Mouse (Mus musculus): ENCODE results near the gene Tmem53. TPM values are rescaled to one million over a fixed set of nuclear protein-coding genes. Genes with fewer than 3 reads are reported as not detected.
A peak's percentile ranks its signal among the peaks of the same experiment; 100 is the strongest.

The Tmem53 gene
- polyA plus RNA-seq, 1 experiment from 2014 or later, result 39.9 TPM

DNA sequence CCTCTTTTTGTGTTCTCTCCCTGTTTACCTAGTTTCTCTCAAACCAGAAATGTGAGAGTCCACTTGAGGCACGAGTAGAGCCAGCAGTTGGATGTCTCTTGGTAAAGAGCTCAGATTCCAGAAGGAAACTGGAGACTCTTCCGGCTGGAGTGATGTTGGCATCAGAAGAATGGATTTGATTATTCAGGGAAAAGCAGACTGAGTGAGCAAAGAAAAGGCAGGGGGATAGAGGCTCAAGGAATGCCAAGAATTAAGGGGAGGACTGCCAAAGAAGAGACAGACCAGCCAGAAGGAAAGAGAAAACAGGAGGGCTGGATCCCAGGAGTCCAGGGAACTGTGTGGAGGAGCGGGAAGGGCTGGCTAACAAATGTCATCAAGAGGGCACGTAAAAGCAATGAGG is 15.9 kb upstream of the Tmem53 start:
- WGBS, result 59% methylated on average over 4 of the region's 4 CpGs
- no peak overlapping the region for H3K4me2 ChIP-seq (ENCODE audit: low read depth, low read length)
- H3K27ac ChIP-seq (ENCODE audit: low read length), result 0 out of 2 replicates have a peak overlapping the region, but pooled peaks have one; percentile 27
- no peak overlapping the region for H3K4me3 ChIP-seq (ENCODE audit: low read length)
- no peak overlapping the region for H3K9ac ChIP-seq (ENCODE audit: low read length)
- no peaks in the 10 kb centered on the region for H3K4me1 ChIP-seq (ENCODE audit: control insufficient read depth, insufficient read depth, low read length)
- H3K27me3 ChIP-seq (ENCODE audit: control insufficient read depth, insufficient read depth, low read length), result no peaks in the 10 kb centered on the region
- no peak for ATAC-seq (replicated peaks; ENCODE audit: extremely low read depth, insufficient read depth, low FRiP score)
- H3K9me3 ChIP-seq (replicated peaks; ENCODE audit: control insufficient read depth, low read length), result no peaks in the 10 kb centered on the region
- H3K36me3 ChIP-seq (ENCODE audit: control insufficient read depth, insufficient read depth), result no peaks in the 10 kb centered on the region

DNA sequence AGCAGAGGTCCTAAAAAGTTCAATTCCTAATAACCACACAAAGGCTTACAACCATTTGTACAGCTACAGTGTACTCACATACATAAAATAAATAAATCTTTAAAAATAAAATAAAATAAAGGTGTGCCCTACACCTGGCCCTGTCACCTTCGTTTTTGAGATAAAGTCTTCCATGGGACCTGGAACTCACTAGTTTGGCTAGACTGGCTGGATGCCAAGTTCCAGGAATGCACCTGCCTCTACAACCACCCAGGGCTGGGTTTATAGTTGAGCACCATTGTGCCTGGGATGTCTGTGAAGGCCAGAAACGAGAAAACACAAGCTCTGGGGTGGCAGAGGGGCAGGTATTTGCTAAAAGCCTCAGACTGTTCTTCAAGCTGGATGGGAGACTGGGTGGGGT is 12.6 kb upstream of the Tmem53 start:
- Histone ChIP-seq H3K27ac (ENCODE audit: low read length) (no peak overlapping the region), H3K36me3 (ENCODE audit: control insufficient read depth, insufficient read depth) (no peaks in the 10 kb centered on the region), H3K4me2 (ENCODE audit: low read depth, low read length) (no peak overlapping the region), H3K4me3 (ENCODE audit: low read length) (no peak overlapping the region), H3K27me3 (ENCODE audit: control insufficient read depth, insufficient read depth, low read length) (no peaks in the 10 kb centered on the region), H3K9ac (ENCODE audit: low read length) (no peak overlapping the region), H3K4me1 (ENCODE audit: control insufficient read depth, insufficient read depth, low read length) (no peaks in the 10 kb centered on the region), H3K9me3 (replicated peaks; ENCODE audit: control insufficient read depth, low read length) (no peaks in the 10 kb centered on the region)
- ATAC-seq (replicated peaks; ENCODE audit: extremely low read depth, insufficient read depth, low FRiP score), result no peak
- WGBS, result 32% methylated on average over 2 of the region's 2 CpGs

DNA sequence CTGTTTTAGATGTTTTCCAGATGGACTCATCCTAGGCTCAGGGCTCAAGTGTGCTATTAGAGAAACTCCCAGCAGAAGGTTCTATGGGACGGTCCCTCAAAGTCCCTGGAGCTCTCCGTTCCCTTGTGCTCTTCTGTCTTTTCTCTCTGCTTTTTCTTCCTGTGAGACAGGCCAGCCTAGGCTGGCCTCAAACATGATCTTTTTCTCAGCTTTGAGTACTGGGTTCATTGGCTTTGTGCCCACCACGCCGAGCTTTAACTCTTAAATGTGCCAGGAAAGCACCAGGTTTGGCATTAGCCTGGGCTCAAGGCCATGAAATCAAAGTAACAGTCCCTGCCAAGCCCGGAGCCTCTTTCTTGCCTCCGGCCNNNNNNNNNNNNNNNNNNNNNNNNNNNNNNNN is 10.9 kb upstream of the Tmem53 start:
- Histone ChIP-seq H3K36me3 (ENCODE audit: control insufficient read depth, insufficient read depth) (no peaks in the 10 kb centered on the region), H3K4me3 (ENCODE audit: low read length) (no peak overlapping the region), H3K9me3 (replicated peaks; ENCODE audit: control insufficient read depth, low read length) (no peaks in the 10 kb centered on the region), H3K27me3 (ENCODE audit: control insufficient read depth, insufficient read depth, low read length) (no peaks in the 10 kb centered on the region), H3K27ac (ENCODE audit: low read length) (no peak overlapping the region), H3K4me1 (ENCODE audit: control insufficient read depth, insufficient read depth, low read length) (no peaks in the 10 kb centered on the region), H3K4me2 (ENCODE audit: low read depth, low read length) (no peak overlapping the region), H3K9ac (ENCODE audit: low read length) (no peak overlapping the region)
- ATAC-seq (replicated peaks; ENCODE audit: extremely low read depth, insufficient read depth, low FRiP score), result no peak
- 68% methylated on average over 6 of the region's 6 CpGs for WGBS

GRCm38 (mm10) chr4:117250982-117251381 is 769 bp upstream of the Tmem53 start:
- Histone ChIP-seq H3K4me3 (ENCODE audit: low read length) (peak overlapping the region; percentile 64; the same call in 1 of the 2 replicates), H3K4me2 (ENCODE audit: low read depth, low read length) (peak overlapping the region; percentile 74), H3K36me3 (ENCODE audit: control insufficient read depth, insufficient read depth) (no peaks in the 10 kb centered on the region), H3K27ac (ENCODE audit: low read length) (no peak overlapping the region), H3K27me3 (ENCODE audit: control insufficient read depth, insufficient read depth, low read length) (no peaks in the 10 kb centered on the region), H3K9me3 (replicated peaks; ENCODE audit: control insufficient read depth, low read length) (no peaks in the 10 kb centered on the region), H3K4me1 (ENCODE audit: control insufficient read depth, insufficient read depth, low read length) (peaks cover 27% of the 10 kb centered on the region), H3K9ac (ENCODE audit: low read length) (no peak overlapping the region)
- ATAC-seq (replicated peaks; ENCODE audit: extremely low read depth, insufficient read depth, low FRiP score), result no peak
- WGBS, result 86% methylated on average over 1 of the region's 1 CpGs

GRCm38 (mm10) chr4:117252351-117252750 is 600 bp downstream of the Tmem53 start:
- no peaks in the 10 kb centered on the region for H3K36me3 ChIP-seq (ENCODE audit: control insufficient read depth, insufficient read depth)
- no peaks in the 10 kb centered on the region for H3K9me3 ChIP-seq (replicated peaks; ENCODE audit: control insufficient read depth, low read length)
- H3K27ac ChIP-seq (ENCODE audit: low read length), result peak overlapping the region; percentile 87
- peak; percentile 10; the same call in 1 of the 2 replicates for ATAC-seq (replicated peaks; ENCODE audit: extremely low read depth, insufficient read depth, low FRiP score)
- no peaks in the 10 kb centered on the region for H3K27me3 ChIP-seq (ENCODE audit: control insufficient read depth, insufficient read depth, low read length)
- H3K9ac ChIP-seq (ENCODE audit: low read length), result peak overlapping the region; percentile 75
- H3K4me1 ChIP-seq (ENCODE audit: control insufficient read depth, insufficient read depth, low read length), result peaks cover 28% of the 10 kb centered on the region
- H3K4me2 ChIP-seq (ENCODE audit: low read depth, low read length), result peak overlapping the region; percentile 74
- H3K4me3 ChIP-seq (ENCODE audit: low read length), result peak overlapping the region; percentile 64
- WGBS, result 24% methylated on average over 5 of the region's 5 CpGs

DNA sequence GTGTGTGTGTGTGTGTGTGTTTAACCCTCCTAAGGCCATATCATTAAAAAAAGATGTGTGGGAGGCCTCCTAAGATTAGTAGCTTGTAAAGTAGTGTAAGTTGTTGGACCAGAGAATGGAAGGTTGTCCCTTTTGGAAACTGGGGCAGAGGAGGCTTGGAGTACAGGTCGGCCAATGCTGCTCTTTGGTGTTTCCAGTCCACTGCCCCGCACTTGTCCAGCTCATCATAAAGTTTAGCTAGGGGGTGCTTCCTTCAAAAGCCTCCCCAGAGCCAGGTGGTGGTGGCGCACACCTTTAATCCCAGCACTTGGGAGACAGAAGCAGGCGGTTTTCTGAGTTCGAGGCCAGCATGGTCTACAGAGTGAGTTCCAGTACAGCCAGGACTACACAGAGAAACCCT is 1.0 kb downstream of the Tmem53 start:
- no peak for ATAC-seq (replicated peaks; ENCODE audit: extremely low read depth, insufficient read depth, low FRiP score)
- 86% methylated on average over 5 of the region's 5 CpGs for WGBS
- Histone ChIP-seq H3K9ac (ENCODE audit: low read length) (peak overlapping the region; percentile 75), H3K36me3 (ENCODE audit: control insufficient read depth, insufficient read depth) (no peaks in the 10 kb centered on the region), H3K4me3 (ENCODE audit: low read length) (peak overlapping the region; percentile 64), H3K9me3 (replicated peaks; ENCODE audit: control insufficient read depth, low read length) (no peaks in the 10 kb centered on the region), H3K4me2 (ENCODE audit: low read depth, low read length) (peak overlapping the region; percentile 74), H3K27me3 (ENCODE audit: control insufficient read depth, insufficient read depth, low read length) (no peaks in the 10 kb centered on the region), H3K27ac (ENCODE audit: low read length) (peak overlapping the region; percentile 87), H3K4me1 (ENCODE audit: control insufficient read depth, insufficient read depth, low read length) (peaks cover 28% of the 10 kb centered on the region)

- Histone ChIP-seq H3K27me3 (ENCODE audit: control insufficient read depth, insufficient read depth, low read length) (no peaks in the 10 kb centered on the region), H3K4me1 (ENCODE audit: control insufficient read depth, insufficient read depth, low read length) (peaks cover 28% of the 10 kb centered on the region), H3K9me3 (replicated peaks; ENCODE audit: control insufficient read depth, low read length) (no peaks in the 10 kb centered on the region), H3K36me3 (ENCODE audit: control insufficient read depth, insufficient read depth) (no peaks in the 10 kb centered on the region), H3K9ac (ENCODE audit: low read length) (peak overlapping the region; percentile 75), H3K4me2 (ENCODE audit: low read depth, low read length) (peak overlapping the region; percentile 74), H3K4me3 (ENCODE audit: low read length) (0 out of 2 replicates have a peak overlapping the region, but pooled peaks have one; percentile 9), H3K27ac (ENCODE audit: low read length) (peak overlapping the region; percentile 87)
- no peak for ATAC-seq (replicated peaks; ENCODE audit: extremely low read depth, insufficient read depth, low FRiP score)
- WGBS, result 49% methylated on average over 12 of the region's 12 CpGs
Observed at GRCm38 (mm10) chr4:117253218-117254016, 1.7 kb downstream of the Tmem53 start.

GRCm38 (mm10) chr4:117254017-117254627 is 2.4 kb downstream of the Tmem53 start:
- no peaks in the 10 kb centered on the region for H3K27me3 ChIP-seq (ENCODE audit: control insufficient read depth, insufficient read depth, low read length)
- H3K4me3 ChIP-seq (ENCODE audit: low read length), result no peak overlapping the region
- H3K9me3 ChIP-seq (replicated peaks; ENCODE audit: control insufficient read depth, low read length), result no peaks in the 10 kb centered on the region
- H3K4me2 ChIP-seq (ENCODE audit: low read depth, low read length), result peak overlapping the region; percentile 74; the same call in 1 of the 2 replicates
- no peak overlapping the region; the same call in 1 of the 2 replicates for H3K9ac ChIP-seq (ENCODE audit: low read length)
- 64% methylated on average over 5 of the region's 5 CpGs for WGBS
- ATAC-seq (replicated peaks; ENCODE audit: extremely low read depth, insufficient read depth, low FRiP score), result no peak
- peaks cover 28% of the 10 kb centered on the region for H3K4me1 ChIP-seq (ENCODE audit: control insufficient read depth, insufficient read depth, low read length)
- H3K27ac ChIP-seq (ENCODE audit: low read length), result peak overlapping the region; percentile 87; the same call in 1 of the 2 replicates
- H3K36me3 ChIP-seq (ENCODE audit: control insufficient read depth, insufficient read depth), result no peaks in the 10 kb centered on the region

DNA sequence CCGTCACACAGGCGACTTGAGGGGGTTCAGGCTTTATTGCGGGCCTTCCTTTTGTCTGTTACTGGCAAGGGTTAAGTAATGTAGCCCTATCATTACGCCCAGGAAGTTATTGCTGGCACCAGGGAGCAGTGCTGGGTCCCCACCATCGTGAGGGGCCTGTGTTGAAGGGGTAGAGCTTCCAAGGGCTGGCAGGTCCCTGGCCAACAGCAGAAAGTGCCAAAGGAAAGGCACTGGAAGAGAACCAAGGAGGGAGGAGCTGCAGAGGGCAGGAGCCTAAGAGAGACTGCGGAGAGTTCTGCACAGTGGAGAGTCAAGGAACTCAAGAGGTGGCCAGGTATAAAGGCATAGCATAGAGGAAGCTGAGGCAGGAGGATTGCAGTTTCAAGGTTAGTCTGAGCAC is 2.9 kb downstream of the Tmem53 start:
- Histone ChIP-seq H3K27me3 (ENCODE audit: control insufficient read depth, insufficient read depth, low read length) (no peaks in the 10 kb centered on the region), H3K4me2 (ENCODE audit: low read depth, low read length) (no peak overlapping the region), H3K9me3 (replicated peaks; ENCODE audit: control insufficient read depth, low read length) (no peaks in the 10 kb centered on the region), H3K4me1 (ENCODE audit: control insufficient read depth, insufficient read depth, low read length) (peaks cover 28% of the 10 kb centered on the region), H3K27ac (ENCODE audit: low read length) (no peak overlapping the region), H3K36me3 (ENCODE audit: control insufficient read depth, insufficient read depth) (no peaks in the 10 kb centered on the region), H3K4me3 (ENCODE audit: low read length) (no peak overlapping the region), H3K9ac (ENCODE audit: low read length) (no peak overlapping the region; the same call in 1 of the 2 replicates)
- WGBS, result 57% methylated on average over 6 of the region's 6 CpGs
- ATAC-seq (replicated peaks; ENCODE audit: extremely low read depth, insufficient read depth, low FRiP score), result no peak

Measured in heart, embryonic 16.5 days (tissue).